Mouse (Mus musculus) CH12.LX (cell line): Measurements from ENCODE around the gene Atp6v0b.

Source experiments
- CTCF ChIP-seq, 2 experiments: IDR thresholded peaks in 1 of 2; conservative IDR thresholded peaks in 1 of 2; 2 replicates each; pipeline ENCODE4 v1.5.1; 2011 to 2012; ENCODE audit warnings: low read depth in 2 of 2, low read length in 2 of 2, improper control_type of control experiment in 1 of 2, inconsistent platforms in 1 of 2, mild to moderate bottlenecking in 1 of 2, moderate library complexity in 1 of 2
- E2F4 ChIP-seq: IDR thresholded peaks from 2 replicates; pipeline ENCODE4 v1.6.1; 2011; ENCODE audit warnings: low read depth, low read length, improper control_type of control experiment; ENCODE audit not compliant: insufficient replicate concordance
- EP300 ChIP-seq: IDR thresholded peaks from 2 replicates; pipeline ENCODE4 v1.6.1; 2011; ENCODE audit warnings: low read length, improper control_type of control experiment
- JUND ChIP-seq: conservative IDR thresholded peaks from 2 replicates; pipeline ENCODE4 v1.6.1; 2011; ENCODE audit warnings: low read depth, low read length, improper control_type of control experiment
- MAX ChIP-seq: IDR thresholded peaks from 2 replicates; pipeline ENCODE4 v1.6.1; 2011; ENCODE audit warnings: low read length, improper control_type of control experiment
- MYC ChIP-seq: IDR thresholded peaks from 2 replicates; pipeline ENCODE4 v1.6.1; 2011; ENCODE audit warnings: low read depth, mild to moderate bottlenecking, improper control_type of control experiment, low read length
- NELFE ChIP-seq: IDR thresholded peaks from 2 replicates; pipeline ENCODE4 v1.6.1; 2011; ENCODE audit warnings: low read depth, low read length, improper control_type of control experiment
- PAX5 ChIP-seq: IDR thresholded peaks from 2 replicates; pipeline ENCODE4 v1.6.1; 2012; ENCODE audit warnings: low read length, inconsistent platforms, mixed read lengths
- POLR2A ChIP-seq: IDR thresholded peaks from 2 replicates; pipeline ENCODE4 v1.6.1; 2011; ENCODE audit warnings: low read depth, mild to moderate bottlenecking, improper control_type of control experiment, low read length
- POLR2AphosphoS2 ChIP-seq: IDR thresholded peaks from 2 replicates; pipeline ENCODE4 v1.6.1; 2011; ENCODE audit warnings: low read depth, low read length, improper control_type of control experiment
- RCOR1 ChIP-seq: conservative IDR thresholded peaks from 2 replicates; pipeline ENCODE4 v1.6.1; 2012; ENCODE audit warnings: low read depth, mild to moderate bottlenecking, inconsistent platforms, low read length, improper control_type of control experiment
- UBTF ChIP-seq: IDR thresholded peaks from 2 replicates; pipeline ENCODE4 v1.6.1; 2012; ENCODE audit warnings: low read depth, mild to moderate bottlenecking, inconsistent platforms, low read length, improper control_type of control experiment, moderate library complexity
- ZKSCAN1 ChIP-seq: IDR thresholded peaks from 2 replicates; pipeline ENCODE4 v1.6.1; 2012; ENCODE audit warnings: low read depth, inconsistent platforms, low read length, improper control_type of control experiment, borderline replicate concordance
- ZNF384 ChIP-seq: IDR thresholded peaks from 2 replicates; pipeline ENCODE4 v1.6.1; 2012; ENCODE audit warnings: low read depth, low read length, improper control_type of control experiment, inconsistent platforms

- no peak for TF ChIP-seq CTCF (conservative IDR thresholded peaks at IDR 0.05 in 1 of 2, IDR thresholded peaks at IDR 0.05 in 1 of 2; ENCODE audit: low read depth in 2 of 2, low read length in 2 of 2)
- no peak for TF ChIP-seq UBTF
- no peak for TF ChIP-seq POLR2A
- no peak for TF ChIP-seq ZKSCAN1
- TF ChIP-seq ZNF384, result no peak
- no peak for TF ChIP-seq JUND
- TF ChIP-seq MAX, result no peak
- no peak for TF ChIP-seq RCOR1
- TF ChIP-seq EP300, result no peak
- no peak for TF ChIP-seq MYC
- no peak for TF ChIP-seq POLR2AphosphoS2
- TF ChIP-seq NELFE, result no peak
- no peak for TF ChIP-seq E2F4
- no peak for TF ChIP-seq PAX5
Observed at GRCm38 (mm10) chr4:117839366-117839765, 47.8 kb downstream of the Atp6v0b start.
